Mouse (Mus musculus) hindbrain, postnatal 0 days (tissue): ENCODE results near the gene Myo18b. TPM values are rescaled to one million over a fixed set of nuclear protein-coding genes. Genes with fewer than 3 reads are reported as not detected.

ENCODE experiments used
- ATAC-seq: fragments of 200-750 bp; cut with Nextera tagmentation; 2 replicates; pipeline ENCODE4 v1.8.0; 2017; ENCODE audit warnings: mild to moderate bottlenecking, moderate TSS enrichment, moderate library complexity
- DNase-seq: peaks from one replicate; pipeline ENCODE4 v3.0.0-alpha.2; 2015; ENCODE audit warnings: low spot score
- H3K27ac ChIP-seq: fragments of 300-500 bp; sonication (generic); 2 replicates; pipeline ENCODE4 v1.5.1; 2014; ENCODE audit warnings: mild to moderate bottlenecking
- H3K27me3 ChIP-seq: fragments of 300-500 bp; sonication (generic); 2 replicates; pipeline ENCODE4 v1.6.1; 2014; ENCODE audit warnings: low read length, mixed read lengths; ENCODE audit not compliant: insufficient read depth
- H3K36me3 ChIP-seq: fragments of 300-500 bp; sonication (generic); 2 replicates; pipeline ENCODE4 v1.6.1; 2014; ENCODE audit warnings: low read length, mixed read lengths; ENCODE audit not compliant: insufficient read depth
- H3K4me1 ChIP-seq: fragments of 300-500 bp; sonication (generic); 2 replicates; pipeline ENCODE4 v1.6.1; 2014; ENCODE audit warnings: antibody characterized with exemption, low read length, mixed read lengths; ENCODE audit not compliant: insufficient read depth
- H3K4me2 ChIP-seq: fragments of 300-500 bp; sonication (generic); 2 replicates; pipeline ENCODE4 v1.6.1; 2014; ENCODE audit warnings: low read depth, mild to moderate bottlenecking, low read length, moderate library complexity, mixed read lengths
- H3K4me3 ChIP-seq: fragments of 300-500 bp; sonication (generic); 2 replicates; pipeline ENCODE4 v1.5.1; 2014; ENCODE audit warnings: low read length
- H3K9ac ChIP-seq: fragments of 300-500 bp; sonication (generic); replicated peaks from 2 replicates; pipeline ENCODE4 v1.6.1; 2014; ENCODE audit warnings: mild to moderate bottlenecking, low read length, moderate library complexity, mixed read lengths
- H3K9me3 ChIP-seq: fragments of 300-500 bp; sonication (generic); 2 replicates; pipeline ENCODE4 v1.6.1; 2016; ENCODE audit warnings: low read length, mixed read lengths
- CTCF ChIP-seq: IDR thresholded peaks from 2 replicates; pipeline ENCODE4 v1.5.1; 2016; ENCODE audit warnings: antibody characterized with exemption, control low read depth, low read depth
- WGBS: fragments of 180-500 bp; shearing (Covaris S2); extraction: QIAGEN DNeasy Blood & Tissue Kit; methylation state at CpG from one replicate; pipeline ENCODE4 v1.1.7; 2014; 5-methylcytosine and 5-hydroxymethylcytosine counted together
- polyA plus RNA-seq: library from polyadenylated mRNA; unstranded; fragments of >200 nt; fragmentation: Nextera tagmentation; extraction: Ambion mirVana; gene quantifications from 2 replicates; pipeline ENCODE4 v1.2.1, GENCODE M21; 2015
- total RNA-seq: library from RNA; depleted of rRNA; stranded (reverse); fragments of >200 nt; gene quantifications from 2 replicates; pipeline ENCODE4 v1.2.3, GENCODE M21; 2014

Gene Myo18b
- total and polyA plus RNA-seq, 2 experiments from 2014 or later, result 0.75 to 1.9 TPM

- H3K4me1 ChIP-seq, result peaks cover 12% of the 10 kb centered on the region; the same call in 1 of the 2 replicates
- no peak overlapping the region for H3K27ac ChIP-seq
- H3K27me3 ChIP-seq, result no peaks in the 10 kb centered on the region
- H3K4me2 ChIP-seq, result no peak overlapping the region
- H3K9ac ChIP-seq, result no peak overlapping the region
- 43% methylated on average over 3 of the region's 3 CpGs for WGBS
- no peak overlapping the region for H3K4me3 ChIP-seq
- DNase-seq (no peak), ATAC-seq (no peak)
- H3K36me3 ChIP-seq, result no peaks in the 10 kb centered on the region
- TF ChIP-seq CTCF, result no peak
- H3K9me3 ChIP-seq, result no peaks in the 10 kb centered on the region
Measured at GRCm38 (mm10) chr5:112844460-112844859, 51.7 kb downstream of the Myo18b start.

GRCm38 (mm10) chr5:112843676-112844257 is 52.4 kb downstream of the Myo18b start:
- Histone ChIP-seq H3K27ac (no peak overlapping the region), H3K4me2 (no peak overlapping the region), H3K9ac (no peak overlapping the region), H3K9me3 (no peaks in the 10 kb centered on the region), H3K36me3 (no peaks in the 10 kb centered on the region), H3K4me3 (no peak overlapping the region), H3K27me3 (no peaks in the 10 kb centered on the region), H3K4me1 (peaks cover 9% of the 10 kb centered on the region; the same call in 1 of the 2 replicates)
- 23% methylated on average over 6 of the region's 6 CpGs for WGBS
- no peak for ATAC-seq
- TF ChIP-seq CTCF, result no peak
- peak; percentile 59 for DNase-seq

GRCm38 (mm10) chr5:112842696-112843095 is 53.5 kb downstream of the Myo18b start:
- TF ChIP-seq CTCF, result no peak
- ATAC-seq, result no peak
- H3K9me3 ChIP-seq, result no peaks in the 10 kb centered on the region
- WGBS, result 92% methylated on average over 5 of the region's 5 CpGs
- H3K4me2 ChIP-seq, result no peak overlapping the region
- H3K4me3 ChIP-seq, result no peak overlapping the region
- no peaks in the 10 kb centered on the region for H3K36me3 ChIP-seq
- peaks cover 6% of the 10 kb centered on the region; the same call in 1 of the 2 replicates for H3K4me1 ChIP-seq
- H3K27ac ChIP-seq, result no peak overlapping the region
- H3K9ac ChIP-seq, result no peak overlapping the region
- DNase-seq, result no peak
- H3K27me3 ChIP-seq, result no peaks in the 10 kb centered on the region; the same call in 1 of the 2 replicates

- no peak for TF ChIP-seq CTCF
- H3K4me1 ChIP-seq, result peaks cover 6% of the 10 kb centered on the region; the same call in 1 of the 2 replicates
- no peak overlapping the region for H3K4me2 ChIP-seq
- WGBS, result 35% methylated on average over 6 of the region's 6 CpGs
- H3K27ac ChIP-seq, result no peak overlapping the region
- no peak for DNase-seq
- no peaks in the 10 kb centered on the region; the same call in 1 of the 2 replicates for H3K27me3 ChIP-seq
- no peak for ATAC-seq
- H3K9me3 ChIP-seq, result no peaks in the 10 kb centered on the region
- H3K4me3 ChIP-seq, result no peak overlapping the region
- H3K36me3 ChIP-seq, result no peaks in the 10 kb centered on the region
- no peak overlapping the region for H3K9ac ChIP-seq
Measured at GRCm38 (mm10) chr5:112841850-112842249, 54.3 kb downstream of the Myo18b start.

- no peak overlapping the region for H3K4me2 ChIP-seq
- H3K27ac ChIP-seq, result no peak overlapping the region
- DNase-seq, result no peak
- H3K4me3 ChIP-seq, result no peak overlapping the region
- ATAC-seq, result no peak
- no peaks in the 10 kb centered on the region; the same call in 1 of the 2 replicates for H3K27me3 ChIP-seq
- TF ChIP-seq CTCF, result no peak
- 0 out of 2 replicates have a peak, but pooled peaks cover 4% of the 10 kb centered on the region for H3K4me1 ChIP-seq
- H3K9me3 ChIP-seq, result no peaks in the 10 kb centered on the region
- no peaks in the 10 kb centered on the region for H3K36me3 ChIP-seq
- no peak overlapping the region for H3K9ac ChIP-seq
Measured at GRCm38 (mm10) chr5:112834896-112835295, 61.3 kb downstream of the Myo18b start.

GRCm38 (mm10) chr5:112833866-112834265 is 62.3 kb downstream of the Myo18b start:
- no peak overlapping the region for H3K27ac ChIP-seq
- H3K9me3 ChIP-seq, result no peaks in the 10 kb centered on the region
- no peak overlapping the region for H3K9ac ChIP-seq
- WGBS, result 68% methylated on average over 11 of the region's 11 CpGs
- H3K36me3 ChIP-seq, result no peaks in the 10 kb centered on the region
- H3K4me2 ChIP-seq, result no peak overlapping the region
- ATAC-seq, result no peak
- DNase-seq, result no peak
- H3K27me3 ChIP-seq, result no peaks in the 10 kb centered on the region; the same call in 1 of the 2 replicates
- TF ChIP-seq CTCF, result no peak
- H3K4me3 ChIP-seq, result no peak overlapping the region
- H3K4me1 ChIP-seq, result 0 out of 2 replicates have a peak, but pooled peaks cover 4% of the 10 kb centered on the region

GRCm38 (mm10) chr5:112825091-112825794 is 70.9 kb downstream of the Myo18b start:
- Histone ChIP-seq H3K4me3 (no peak overlapping the region), H3K36me3 (no peaks in the 10 kb centered on the region), H3K27ac (no peak overlapping the region), H3K4me2 (no peak overlapping the region), H3K27me3 (no peaks in the 10 kb centered on the region), H3K9ac (no peak overlapping the region), H3K4me1 (0 out of 2 replicates have a peak, but pooled peaks cover 8% of the 10 kb centered on the region), H3K9me3 (no peaks in the 10 kb centered on the region)
- WGBS, result 16% methylated on average over 12 of the region's 12 CpGs
- peak; percentile 44 for TF ChIP-seq CTCF
- DNase-seq (peak; percentile 69), ATAC-seq (peak; percentile 74)
